Mouse (Mus musculus): ENCODE results near the gene Tmprss4. TPM values are rescaled to one million over a fixed set of nuclear protein-coding genes. Genes with fewer than 3 reads are reported as not detected.

The Tmprss4 gene
- polyA plus RNA-seq, 1 experiment from 2014 or later: not detected

GRCm38 (mm10) chr9:45136442-45137169 is 67.3 kb downstream of the Tmprss4 start:
- no peak for ATAC-seq (ENCODE audit: low read depth)
- Histone ChIP-seq H3K27ac (ENCODE audit: low read depth, low read length) (no peak overlapping the region), H3K4me2 (ENCODE audit: low read depth, low read length) (no peak overlapping the region), H3K4me1 (ENCODE audit: control insufficient read depth, insufficient read depth, low read length) (peaks cover 5% of the 10 kb centered on the region; the same call in 1 of the 2 replicates), H3K9ac (replicated peaks; ENCODE audit: low read depth, low read length) (no peak overlapping the region), H3K4me3 (ENCODE audit: low read depth, low read length) (no peak overlapping the region), H3K27me3 (ENCODE audit: control insufficient read depth, insufficient read depth, low read length) (peaks cover 34% of the 10 kb centered on the region), H3K36me3 (ENCODE audit: control insufficient read depth, insufficient read depth, low read length) (no peaks in the 10 kb centered on the region), H3K9me3 (ENCODE audit: control insufficient read depth, low read length) (no peaks in the 10 kb centered on the region)
- 12% methylated on average over 7 of the region's 7 CpGs for WGBS

GRCm38 (mm10) chr9:45133484-45134310 is 70.2 kb downstream of the Tmprss4 start:
- Histone ChIP-seq H3K27me3 (ENCODE audit: control insufficient read depth, insufficient read depth, low read length) (peaks cover 22% of the 10 kb centered on the region), H3K9ac (replicated peaks; ENCODE audit: low read depth, low read length) (no peak overlapping the region), H3K4me3 (ENCODE audit: low read depth, low read length) (no peak overlapping the region), H3K4me1 (ENCODE audit: control insufficient read depth, insufficient read depth, low read length) (peaks cover 5% of the 10 kb centered on the region; the same call in 1 of the 2 replicates), H3K4me2 (ENCODE audit: low read depth, low read length) (no peak overlapping the region), H3K36me3 (ENCODE audit: control insufficient read depth, insufficient read depth, low read length) (no peaks in the 10 kb centered on the region), H3K27ac (ENCODE audit: low read depth, low read length) (no peak overlapping the region), H3K9me3 (ENCODE audit: control insufficient read depth, low read length) (no peaks in the 10 kb centered on the region)
- 23% methylated on average over 5 of the region's 5 CpGs for WGBS
- ATAC-seq (ENCODE audit: low read depth): no peak

GRCm38 (mm10) chr9:45130119-45130518 is 73.8 kb downstream of the Tmprss4 start:
- H3K36me3 ChIP-seq (ENCODE audit: control insufficient read depth, insufficient read depth, low read length): peaks cover 5% of the 10 kb centered on the region
- H3K4me2 ChIP-seq (ENCODE audit: low read depth, low read length): no peak overlapping the region
- no peaks in the 10 kb centered on the region for H3K4me1 ChIP-seq (ENCODE audit: control insufficient read depth, insufficient read depth, low read length)
- H3K27me3 ChIP-seq (ENCODE audit: control insufficient read depth, insufficient read depth, low read length): 0 out of 2 replicates have a peak, but pooled peaks cover 2% of the 10 kb centered on the region
- H3K27ac ChIP-seq (ENCODE audit: low read depth, low read length): no peak overlapping the region
- no peak overlapping the region for H3K4me3 ChIP-seq (ENCODE audit: low read depth, low read length)
- H3K9ac ChIP-seq (replicated peaks; ENCODE audit: low read depth, low read length): no peak overlapping the region
- H3K9me3 ChIP-seq (ENCODE audit: control insufficient read depth, low read length): no peaks in the 10 kb centered on the region
- WGBS: 86% methylated on average over 3 of the region's 3 CpGs
- no peak for ATAC-seq (ENCODE audit: low read depth)

GRCm38 (mm10) chr9:45126941-45127340 is 77.0 kb downstream of the Tmprss4 start:
- 68% methylated on average over 7 of the region's 7 CpGs for WGBS
- no peak overlapping the region for H3K4me2 ChIP-seq (ENCODE audit: low read depth, low read length)
- no peaks in the 10 kb centered on the region for H3K9me3 ChIP-seq (ENCODE audit: control insufficient read depth, low read length)
- peaks cover 7% of the 10 kb centered on the region for H3K4me1 ChIP-seq (ENCODE audit: control insufficient read depth, insufficient read depth, low read length)
- H3K36me3 ChIP-seq (ENCODE audit: control insufficient read depth, insufficient read depth, low read length): peaks cover 8% of the 10 kb centered on the region
- H3K27me3 ChIP-seq (ENCODE audit: control insufficient read depth, insufficient read depth, low read length): 0 out of 2 replicates have a peak, but pooled peaks cover 2% of the 10 kb centered on the region
- ATAC-seq (ENCODE audit: low read depth): no peak
- H3K4me3 ChIP-seq (ENCODE audit: low read depth, low read length): no peak overlapping the region
- no peak overlapping the region for H3K9ac ChIP-seq (replicated peaks; ENCODE audit: low read depth, low read length)
- H3K27ac ChIP-seq (ENCODE audit: low read depth, low read length): no peak overlapping the region

- H3K9ac ChIP-seq (replicated peaks; ENCODE audit: low read depth, low read length): no peak overlapping the region
- H3K9me3 ChIP-seq (ENCODE audit: control insufficient read depth, low read length): no peaks in the 10 kb centered on the region
- no peak for ATAC-seq (ENCODE audit: low read depth)
- peaks cover 8% of the 10 kb centered on the region for H3K36me3 ChIP-seq (ENCODE audit: control insufficient read depth, insufficient read depth, low read length)
- H3K27ac ChIP-seq (ENCODE audit: low read depth, low read length): no peak overlapping the region
- no peak overlapping the region for H3K4me3 ChIP-seq (ENCODE audit: low read depth, low read length)
- H3K4me2 ChIP-seq (ENCODE audit: low read depth, low read length): no peak overlapping the region
- 91% methylated on average over 14 of the region's 14 CpGs for WGBS
- H3K27me3 ChIP-seq (ENCODE audit: control insufficient read depth, insufficient read depth, low read length): 0 out of 2 replicates have a peak, but pooled peaks cover 2% of the 10 kb centered on the region
- H3K4me1 ChIP-seq (ENCODE audit: control insufficient read depth, insufficient read depth, low read length): peaks cover 9% of the 10 kb centered on the region
Observed at GRCm38 (mm10) chr9:45125211-45125610, 78.7 kb downstream of the Tmprss4 start.

Other genes starting within 250 kb of the Tmprss4 start
- gene Ube4a, start 238.5 kb downstream of the Tmprss4 start, polyA plus RNA-seq (2014; fragmentation: Nextera tagmentation; extraction: Ambion mirVana): 48.3 and 52.8 TPM in 2 replicates
- 0.22 TPM in 1 of 2 replicates, not detected in the other for gene Cd3g, start 223.7 kb downstream of the Tmprss4 start, polyA plus RNA-seq (2014; fragmentation: Nextera tagmentation; extraction: Ambion mirVana)
- not detected in 2 replicates for gene Cd3d, start 222.3 kb downstream of the Tmprss4 start, polyA plus RNA-seq (2014; fragmentation: Nextera tagmentation; extraction: Ambion mirVana)
- 0.31 TPM in 1 of 2 replicates, not detected in the other for gene Cd3e, start 194.5 kb downstream of the Tmprss4 start, polyA plus RNA-seq (2014; fragmentation: Nextera tagmentation; extraction: Ambion mirVana)
- gene Mpzl2, start 164.3 kb downstream of the Tmprss4 start, polyA plus RNA-seq (2014; fragmentation: Nextera tagmentation; extraction: Ambion mirVana): 0.99 TPM in 1 of 2 replicates, not detected in the other
- 1.0 and 1.4 TPM in 2 replicates for gene Mpzl3, start 148.9 kb downstream of the Tmprss4 start, polyA plus RNA-seq (2014; fragmentation: Nextera tagmentation; extraction: Ambion mirVana)
- gene Jaml, start 124.9 kb downstream of the Tmprss4 start, polyA plus RNA-seq (2014; fragmentation: Nextera tagmentation; extraction: Ambion mirVana): 0.22 TPM in 1 of 2 replicates, not detected in the other
- gene Scn2b, start 86.3 kb downstream of the Tmprss4 start, polyA plus RNA-seq (2014; fragmentation: Nextera tagmentation; extraction: Ambion mirVana): 9.3 and 11.2 TPM in 2 replicates
- 0.08 and 0.13 TPM in 2 replicates for gene Scn4b, start 65.7 kb downstream of the Tmprss4 start, polyA plus RNA-seq (2014; fragmentation: Nextera tagmentation; extraction: Ambion mirVana)
- not detected in 2 replicates for gene BC049352, start 22.1 kb downstream of the Tmprss4 start, polyA plus RNA-seq (2014; fragmentation: Nextera tagmentation; extraction: Ambion mirVana)
- gene Il10ra, start 65.1 kb upstream of the Tmprss4 start, polyA plus RNA-seq (2014; fragmentation: Nextera tagmentation; extraction: Ambion mirVana): 0.56 and 1.4 TPM in 2 replicates
- 0.05 TPM in 1 of 2 replicates, not detected in the other for gene Tmprss13, start 115.0 kb upstream of the Tmprss4 start, polyA plus RNA-seq (2014; fragmentation: Nextera tagmentation; extraction: Ambion mirVana)
- 257 and 341 TPM in 2 replicates for gene Fxyd6, start 166.1 kb upstream of the Tmprss4 start, polyA plus RNA-seq (2014; fragmentation: Nextera tagmentation; extraction: Ambion mirVana)
- 9.6 and 9.9 TPM in 2 replicates for gene Fxyd2, start 195.6 kb upstream of the Tmprss4 start, polyA plus RNA-seq (2014; fragmentation: Nextera tagmentation; extraction: Ambion mirVana)
- gene Dscaml1, start 222.5 kb upstream of the Tmprss4 start, polyA plus RNA-seq (2014; fragmentation: Nextera tagmentation; extraction: Ambion mirVana): 18.3 and 24.3 TPM in 2 replicates